Mouse (Mus musculus) fat pad, adult 2 months (tissue): ENCODE measurements around the gene Fmod.

Experiments used
- DNase-seq: peaks from one replicate; pipeline ENCODE4 v3.0.0-alpha.2; 2011; ENCODE audit warnings: low read depth, low spot score; ENCODE audit errors: extremely low read depth

Gene Fmod

GRCm38 (mm10) chr1:134037172-134037571, at the start of gene Fmod:
Gene Fmod, plus strand, starts transcription at chr1:134037254.
- DNase-seq: no peak

GRCm38 (mm10) chr1:133988845-133989244, 48.2 kb upstream of the Fmod start:
- no peak for DNase-seq

- no peak for DNase-seq
Measured at GRCm38 (mm10) chr1:133991277-133991676, 45.8 kb upstream of the Fmod start.

- no peak for DNase-seq
Measured at GRCm38 (mm10) chr1:134005490-134005889, 31.6 kb upstream of the Fmod start.

GRCm38 (mm10) chr1:134006105-134006764, 30.8 kb upstream of the Fmod start:
- no peak for DNase-seq

GRCm38 (mm10) chr1:134024293-134024971, 12.6 kb upstream of the Fmod start:
- no peak for DNase-seq

GRCm38 (mm10) chr1:134025975-134026374, 11.1 kb upstream of the Fmod start:
- DNase-seq: no peak

- DNase-seq: no peak
Measured at GRCm38 (mm10) chr1:134026741-134027140, 10.3 kb upstream of the Fmod start.

GRCm38 (mm10) chr1:134028161-134028846, 8.8 kb upstream of the Fmod start:
- DNase-seq: no peak

- DNase-seq: no peak
Measured at GRCm38 (mm10) chr1:134036492-134036891, 562 bp upstream of the Fmod start.

- DNase-seq: no peak
Measured at GRCm38 (mm10) chr1:134038336-134038735, 1.3 kb downstream of the Fmod start.

- no peak for DNase-seq
Measured at GRCm38 (mm10) chr1:134039361-134039760, 2.3 kb downstream of the Fmod start.

GRCm38 (mm10) chr1:134041900-134042299, 4.8 kb downstream of the Fmod start:
- DNase-seq: no peak

- DNase-seq: no peak
Measured at GRCm38 (mm10) chr1:134042341-134042740, 5.3 kb downstream of the Fmod start.

- DNase-seq: no peak
Measured at GRCm38 (mm10) chr1:134044805-134045204, 7.8 kb downstream of the Fmod start.

GRCm38 (mm10) chr1:134045971-134046370, 8.9 kb downstream of the Fmod start:
- DNase-seq: no peak

GRCm38 (mm10) chr1:134046387-134046786, 9.3 kb downstream of the Fmod start:
- DNase-seq: no peak

GRCm38 (mm10) chr1:134047431-134047830, 10.4 kb downstream of the Fmod start:
- no peak for DNase-seq

- DNase-seq: no peak
Measured at GRCm38 (mm10) chr1:134048759-134049158, 11.7 kb downstream of the Fmod start.

- no peak for DNase-seq
Measured at GRCm38 (mm10) chr1:134049542-134049941, 12.5 kb downstream of the Fmod start.

- no peak for DNase-seq
Measured at GRCm38 (mm10) chr1:134053207-134053606, 16.2 kb downstream of the Fmod start.

- no peak for DNase-seq
Measured at GRCm38 (mm10) chr1:134055058-134055457, 18.0 kb downstream of the Fmod start.
